Mouse (Mus musculus) forebrain, postnatal 0 days (tissue): Measurements from ENCODE around the gene Fmo5. TPM values are rescaled to one million over a fixed set of nuclear protein-coding genes. Genes with fewer than 3 reads are reported as not detected.

ENCODE experiments used
- ATAC-seq: fragments of 200-750 bp; cut with Nextera tagmentation; 2 replicates; pipeline ENCODE4 v1.8.0; 2017; ENCODE audit warnings: mild to moderate bottlenecking, moderate library complexity
- DNase-seq: peaks from one replicate; pipeline ENCODE4 v3.0.0-alpha.2; 2015
- H3K27ac ChIP-seq: fragments of 300-500 bp; sonication (generic); 2 replicates; pipeline ENCODE4 v1.5.1; 2014; ENCODE audit warnings: low read depth, mild to moderate bottlenecking, antibody characterized with exemption, low read length, moderate library complexity, mixed read lengths
- H3K27me3 ChIP-seq: fragments of 300-500 bp; sonication (generic); 2 replicates; pipeline ENCODE4 v1.6.1; 2014; ENCODE audit warnings: mild to moderate bottlenecking, low read length, mixed read lengths; ENCODE audit not compliant: insufficient read depth
- H3K36me3 ChIP-seq: fragments of 300-500 bp; sonication (generic); 2 replicates; pipeline ENCODE4 v1.6.1; 2014; ENCODE audit warnings: mild to moderate bottlenecking, moderate library complexity; ENCODE audit not compliant: insufficient read depth
- H3K4me1 ChIP-seq: fragments of 300-500 bp; sonication (generic); 2 replicates; pipeline ENCODE4 v1.6.1; 2014; ENCODE audit warnings: antibody characterized with exemption; ENCODE audit not compliant: insufficient read depth
- H3K4me2 ChIP-seq: fragments of 300-500 bp; sonication (generic); 2 replicates; pipeline ENCODE4 v1.6.1; 2014; ENCODE audit warnings: low read depth, mild to moderate bottlenecking, moderate library complexity
- H3K4me3 ChIP-seq: fragments of 300-500 bp; sonication (generic); 2 replicates; pipeline ENCODE4 v1.5.1; 2014; ENCODE audit warnings: low read depth, low read length, mixed read lengths
- H3K9ac ChIP-seq: fragments of 300-500 bp; sonication (generic); 2 replicates; pipeline ENCODE4 v1.6.1; 2014; ENCODE audit warnings: mild to moderate bottlenecking
- H3K9me3 ChIP-seq: fragments of 300-500 bp; sonication (generic); 2 replicates; pipeline ENCODE4 v1.6.1; 2016; ENCODE audit warnings: low read length
- CTCF ChIP-seq: sonication (generic); IDR thresholded peaks from 2 replicates; pipeline ENCODE4 v1.5.1; 2016; ENCODE audit warnings: antibody characterized with exemption, control low read depth, low read depth
- WGBS: fragments of 180-500 bp; shearing (Covaris S2); extraction: QIAGEN DNeasy Blood & Tissue Kit; methylation state at CpG from one replicate; pipeline ENCODE4 v1.1.7; 2014; 5-methylcytosine and 5-hydroxymethylcytosine counted together
- polyA plus RNA-seq: library from polyadenylated mRNA; unstranded; fragments of >200 nt; fragmentation: Nextera tagmentation; extraction: Ambion mirVana; gene quantifications from 2 replicates; pipeline ENCODE4 v1.2.1, GENCODE M21; 2015
- total RNA-seq: library from RNA; depleted of rRNA; stranded (reverse); fragments of >200 nt; gene quantifications from 2 replicates; pipeline ENCODE4 v1.2.3, GENCODE M21; 2014

Fmo5 gene
- total and polyA plus RNA-seq, 2 experiments from 2014 or later, result 0.76 to 1.2 TPM

DNA sequence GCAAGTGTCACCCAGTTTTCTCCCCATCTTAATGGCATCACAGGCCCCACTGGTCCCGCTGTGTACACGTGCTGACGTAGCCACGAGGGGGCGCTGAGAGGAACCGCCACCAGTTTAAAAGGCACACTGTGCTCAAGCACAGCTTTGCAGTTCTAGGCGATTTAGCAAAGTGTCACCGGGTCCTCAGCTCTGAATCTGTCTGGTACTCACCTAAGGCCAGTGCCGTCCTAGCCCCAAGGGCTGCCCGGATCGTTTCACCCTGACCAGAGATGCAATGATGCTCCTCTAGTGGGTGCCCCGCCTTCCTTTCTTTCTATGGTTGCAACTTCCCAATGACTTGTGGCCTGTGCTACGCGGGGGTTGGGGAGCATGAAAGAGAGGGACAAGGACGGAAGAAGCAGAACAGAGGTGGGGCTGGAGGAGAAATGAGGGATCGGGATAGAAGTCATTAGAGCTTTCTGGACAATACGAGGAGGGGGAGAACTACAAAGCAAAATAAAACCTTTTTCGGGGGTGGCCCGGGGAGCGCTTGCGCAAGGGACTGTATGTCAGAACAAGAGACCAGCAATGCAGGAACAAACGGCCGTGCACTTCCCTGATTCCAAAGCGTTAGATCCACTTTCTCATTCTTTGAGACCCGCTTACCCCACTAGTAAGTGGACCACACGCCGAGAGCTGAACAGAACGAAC lies 52.2 kb downstream of the Fmo5 start:
- Histone ChIP-seq H3K36me3 (no peaks in the 10 kb centered on the region), H3K9me3 (no peaks in the 10 kb centered on the region), H3K27ac (no peak overlapping the region), H3K9ac (peak overlapping the region; percentile 55), H3K27me3 (no peaks in the 10 kb centered on the region), H3K4me1 (no peaks in the 10 kb centered on the region), H3K4me3 (peak overlapping the region; percentile 44), H3K4me2 (peak overlapping the region; percentile 60)
- ATAC-seq (peak; percentile 82), DNase-seq (peak; percentile 80)
- 1% methylated on average over 28 of the region's 28 CpGs for WGBS
- peak; percentile 83 for TF ChIP-seq CTCF

GRCm38 (mm10) chr3:97681321-97682158 lies 52.9 kb downstream of the Fmo5 start:
- under 1% methylated on average over 33 of the region's 33 CpGs for WGBS
- ATAC-seq (peak; percentile 59), DNase-seq (peak; percentile 85)
- Histone ChIP-seq H3K27me3 (no peaks in the 10 kb centered on the region), H3K9me3 (no peaks in the 10 kb centered on the region), H3K4me1 (no peaks in the 10 kb centered on the region), H3K4me2 (peak overlapping the region; percentile 60), H3K36me3 (no peaks in the 10 kb centered on the region), H3K27ac (no peak overlapping the region), H3K4me3 (peak overlapping the region; percentile 44), H3K9ac (peak overlapping the region; percentile 55)
- TF ChIP-seq CTCF, result peak; percentile 75

DNA sequence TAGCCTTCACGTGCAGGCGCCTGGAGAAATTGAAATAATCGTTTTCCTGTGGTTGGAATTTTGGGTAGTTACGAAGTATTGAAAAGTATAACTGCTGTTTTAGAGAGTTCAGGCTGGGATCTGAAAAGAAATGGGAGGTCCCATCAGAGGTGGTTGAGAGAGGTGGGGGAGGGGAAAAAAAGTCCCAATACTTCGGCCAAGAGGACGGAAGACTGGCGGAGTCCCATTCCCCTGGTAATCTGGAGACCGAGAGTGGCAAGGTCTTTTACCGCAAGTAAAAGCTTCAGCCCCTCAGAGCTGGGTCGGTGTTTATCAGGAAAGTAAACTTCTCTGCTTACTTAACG lies 53.5 kb downstream of the Fmo5 start:
- Histone ChIP-seq H3K4me3 (peak overlapping the region; percentile 44), H3K36me3 (no peaks in the 10 kb centered on the region), H3K4me2 (peak overlapping the region; percentile 60), H3K9ac (no peak overlapping the region), H3K27ac (no peak overlapping the region), H3K4me1 (no peaks in the 10 kb centered on the region), H3K27me3 (no peaks in the 10 kb centered on the region), H3K9me3 (no peaks in the 10 kb centered on the region)
- WGBS, result 5% methylated on average over 11 of the region's 11 CpGs
- no peak for ATAC-seq
- no peak for DNase-seq
- TF ChIP-seq CTCF, result no peak

DNA sequence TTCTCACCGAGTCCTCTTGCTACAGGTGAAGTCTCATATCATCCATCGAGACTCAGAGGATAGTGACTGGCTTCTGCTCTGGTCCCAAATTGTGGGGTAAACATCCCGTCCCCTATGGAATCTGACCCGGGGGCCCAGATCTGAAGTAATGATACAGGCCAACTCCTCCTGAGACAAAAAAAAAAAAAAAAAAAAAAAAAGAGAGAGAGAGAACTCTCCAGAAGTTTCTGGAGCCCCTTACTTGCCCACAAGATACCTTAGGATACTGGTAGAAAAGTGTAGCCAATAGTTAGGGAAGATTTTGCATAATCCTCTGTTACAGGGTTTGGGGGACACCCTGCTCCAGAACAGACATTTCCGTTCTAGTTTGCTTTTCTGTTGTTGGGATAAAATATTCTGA lies 54.0 kb downstream of the Fmo5 start:
- Histone ChIP-seq H3K4me3 (no peak overlapping the region), H3K27ac (no peak overlapping the region), H3K4me1 (no peaks in the 10 kb centered on the region), H3K9me3 (no peaks in the 10 kb centered on the region), H3K9ac (no peak overlapping the region), H3K36me3 (no peaks in the 10 kb centered on the region), H3K27me3 (no peaks in the 10 kb centered on the region), H3K4me2 (no peak overlapping the region; the same call in 1 of the 2 replicates)
- no peak for ATAC-seq
- no peak for TF ChIP-seq CTCF
- WGBS, result 29% methylated on average over 5 of the region's 5 CpGs
- DNase-seq, result no peak

- no peak overlapping the region for H3K27ac ChIP-seq
- H3K36me3 ChIP-seq, result no peaks in the 10 kb centered on the region
- peak; percentile 17 for DNase-seq
- peak; percentile 38 for ATAC-seq
- TF ChIP-seq CTCF, result no peak
- no peaks in the 10 kb centered on the region for H3K4me1 ChIP-seq
- 8% methylated on average over 16 of the region's 16 CpGs for whole genome bisulfite sequencing
- H3K9ac ChIP-seq, result no peak overlapping the region
- H3K27me3 ChIP-seq, result no peaks in the 10 kb centered on the region
- no peak overlapping the region for H3K4me3 ChIP-seq
- no peaks in the 10 kb centered on the region for H3K9me3 ChIP-seq
- no peak overlapping the region for H3K4me2 ChIP-seq
Observed at GRCm38 (mm10) chr3:97683560-97684195, 55.1 kb downstream of the Fmo5 start.

GRCm38 (mm10) chr3:97686372-97687117 lies 57.9 kb downstream of the Fmo5 start:
- no peak for TF ChIP-seq CTCF
- H3K9ac ChIP-seq, result no peak overlapping the region
- DNase-seq, result no peak
- H3K9me3 ChIP-seq, result no peaks in the 10 kb centered on the region
- H3K36me3 ChIP-seq, result peaks cover 14% of the 10 kb centered on the region; the same call in 1 of the 2 replicates
- no peaks in the 10 kb centered on the region for H3K4me1 ChIP-seq
- WGBS, result 84% methylated on average over 4 of the region's 4 CpGs
- no peaks in the 10 kb centered on the region for H3K27me3 ChIP-seq
- no peak overlapping the region for H3K4me2 ChIP-seq
- H3K27ac ChIP-seq, result no peak overlapping the region
- no peak overlapping the region for H3K4me3 ChIP-seq
- ATAC-seq, result no peak
